Mouse (Mus musculus) left cerebral cortex, postnatal 25 days (tissue): ENCODE data around the gene Nlgn3. TPM values are rescaled to one million over a fixed set of nuclear protein-coding genes. Genes with fewer than 3 reads are reported as not detected.
A peak's percentile ranks its signal among the peaks of the same experiment; 100 is the strongest.
"Not testable (repeated sequence)": the region's sequence is repeated elsewhere in the genome, so short reads cannot be mapped to it uniquely, and the experiment has no call there.

Source experiments
- DNase-seq, 2 experiments: peaks; one replicate each; pipeline ENCODE4 v3.0.0; 2022; ENCODE audit warnings: low spot score in 2 of 2, mixed read lengths in 1 of 2
- intact Hi-C: fragments of 180-260 bp; cut with DNase I; formaldehyde crosslinking; loops from one replicate; pipeline ENCODE4 v1.15.1; 2025
- total RNA-seq, 2 experiments: library from RNA; stranded (reverse); gene quantifications; 2 replicates each; pipeline ENCODE4 v1.2.3; 2021

The Nlgn3 gene
- total RNA-seq, 2 experiments from 2014 or later: 174 to 180 TPM

DNA sequence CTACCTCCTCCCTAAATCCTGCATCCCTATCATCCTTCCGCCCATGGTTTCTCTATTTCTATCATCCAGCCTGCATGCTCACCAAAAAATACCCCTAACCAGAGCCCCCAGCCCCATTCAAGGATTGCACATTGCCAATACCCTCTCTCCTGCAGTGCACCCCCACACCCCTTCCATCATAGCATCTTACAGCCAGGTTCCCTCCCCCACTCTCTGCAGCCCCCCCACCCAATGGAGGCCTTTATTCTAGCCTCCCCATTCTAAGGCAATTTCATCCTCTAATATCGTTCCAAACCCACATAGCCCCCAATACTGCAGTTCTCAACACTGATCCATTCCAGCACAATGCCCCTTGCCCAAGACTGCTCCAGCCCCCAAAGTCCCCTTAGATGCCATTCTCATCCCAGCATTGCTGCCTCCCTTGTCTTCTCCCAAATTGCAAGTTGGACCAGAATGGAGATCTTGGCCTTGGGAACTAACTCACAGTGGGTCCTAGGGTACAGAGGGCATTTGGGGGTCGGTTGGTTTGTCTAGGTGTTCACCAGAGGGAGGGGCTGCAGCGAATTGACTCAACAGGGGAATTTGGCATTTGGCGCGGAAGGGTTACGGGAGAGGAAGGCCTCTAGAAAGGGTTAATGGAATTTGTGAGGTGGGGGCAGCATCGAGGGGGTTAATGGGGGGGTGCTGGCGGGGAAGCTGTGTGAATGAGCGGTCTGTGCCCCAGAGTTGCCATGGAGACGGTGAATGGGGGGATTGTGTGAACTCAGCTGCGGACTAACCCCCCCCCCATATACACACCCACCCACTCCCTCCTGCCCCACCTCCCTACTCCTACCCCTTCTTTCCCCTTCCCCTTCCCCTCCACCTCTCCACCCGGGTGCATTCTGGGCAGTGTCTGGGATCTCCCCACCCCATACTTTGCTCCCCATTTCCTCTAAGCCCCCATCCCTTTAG lies 782 bp downstream of the Nlgn3 start:
- intact Hi-C loops: loop anchor here (1.0 kb wide), 1 partner anchor 33 kb away; no protein-coding TSS in a partner anchor
- no peak for DNase-seq

DNA sequence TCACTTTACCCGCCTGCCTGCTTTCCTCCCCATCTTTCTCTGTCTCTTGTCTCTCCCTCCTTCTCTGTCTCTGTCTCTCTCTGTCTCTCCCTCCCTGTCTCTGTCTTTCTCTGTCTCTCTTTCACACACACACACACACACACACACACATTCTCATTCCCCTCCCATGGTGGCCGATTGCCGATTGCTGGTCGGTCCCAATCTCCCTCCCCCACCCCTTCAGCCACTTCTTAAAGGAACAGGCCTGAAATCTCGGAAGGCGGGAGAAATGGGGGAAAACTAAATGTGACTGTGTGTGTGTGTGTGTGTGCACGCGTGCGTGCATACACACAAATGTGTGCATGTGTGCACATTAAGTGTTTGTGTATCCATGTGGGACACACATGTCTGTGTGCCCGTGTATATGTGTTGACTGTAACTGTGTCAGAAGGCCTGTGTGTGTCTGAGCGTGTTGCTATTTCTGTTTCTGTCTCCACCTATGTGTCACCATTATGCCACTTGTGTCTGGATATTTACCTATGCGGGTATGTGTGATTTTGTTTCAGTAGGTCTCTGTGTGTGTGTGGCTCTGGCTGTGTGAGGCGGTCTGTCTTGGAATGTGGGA lies 1.6 kb downstream of the Nlgn3 start:
- peak in 1 of 2 experiments; percentile 35 for DNase-seq
- intact Hi-C loops: loop anchor here (1.0 kb wide), 1 partner anchor 32 kb away; no protein-coding TSS in a partner anchor

DNA sequence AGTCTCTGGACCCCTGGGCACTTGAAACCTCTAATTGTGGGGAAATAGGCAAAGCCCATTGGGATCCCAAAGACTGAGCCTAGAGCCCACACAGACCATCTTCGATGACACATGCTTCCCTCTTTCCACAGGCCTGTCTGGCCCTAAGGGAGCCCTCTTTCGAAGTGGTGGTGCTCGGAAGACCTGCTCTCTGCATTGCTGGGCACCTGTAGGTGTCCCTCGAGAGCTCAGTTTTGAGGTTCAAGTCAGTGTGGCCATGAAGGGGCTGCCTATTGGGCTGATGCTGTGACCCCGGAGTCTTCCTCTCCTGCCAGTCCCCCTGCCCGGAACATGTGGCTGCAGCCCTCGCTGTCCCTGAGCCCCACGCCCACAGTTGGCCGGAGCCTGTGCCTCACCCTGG lies 2.7 kb downstream of the Nlgn3 start:
- DNase-seq: no peak
- intact Hi-C loops: no loop called here

DNA sequence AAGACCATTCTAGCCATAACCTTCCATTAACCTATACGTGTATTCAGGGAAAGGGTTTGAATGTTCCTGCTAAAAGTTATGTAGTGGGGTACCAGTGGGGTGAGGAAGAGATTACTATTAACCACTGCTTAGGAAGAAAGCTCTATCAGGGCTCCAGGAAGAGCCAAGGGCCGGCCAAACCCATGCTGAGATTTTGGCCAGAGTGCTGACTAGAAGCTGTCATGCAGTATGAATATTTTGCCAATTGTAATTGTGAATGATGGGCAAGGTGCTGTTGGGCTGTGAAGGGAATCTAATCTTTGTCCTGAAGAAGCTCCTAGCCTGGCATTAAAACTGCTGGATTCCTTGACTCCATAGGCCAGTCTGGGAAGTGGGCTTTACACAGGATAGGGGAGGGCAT lies 5.7 kb downstream of the Nlgn3 start:
- intact Hi-C loops: no loop called here
- no peak for DNase-seq

DNA sequence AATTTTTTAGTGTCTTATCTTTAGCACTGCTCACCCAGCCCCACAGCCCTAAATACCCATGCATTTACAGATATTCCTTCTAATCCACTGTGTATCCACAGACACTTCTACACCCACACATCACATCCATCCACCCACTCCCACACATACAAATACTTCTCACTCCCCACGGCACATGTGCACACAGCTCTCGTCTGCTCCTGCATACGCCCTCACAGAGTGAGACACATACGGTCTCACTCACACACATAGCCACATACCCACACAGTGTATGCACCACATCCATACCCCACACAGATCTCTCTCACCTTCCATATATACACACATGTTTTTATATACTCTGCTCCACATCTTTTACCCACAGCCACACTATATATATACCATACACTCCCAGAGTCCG lies 10.3 kb downstream of the Nlgn3 start:
- peak in 1 of 2 experiments; percentile 80 for DNase-seq
- intact Hi-C loops: no loop called here

DNA sequence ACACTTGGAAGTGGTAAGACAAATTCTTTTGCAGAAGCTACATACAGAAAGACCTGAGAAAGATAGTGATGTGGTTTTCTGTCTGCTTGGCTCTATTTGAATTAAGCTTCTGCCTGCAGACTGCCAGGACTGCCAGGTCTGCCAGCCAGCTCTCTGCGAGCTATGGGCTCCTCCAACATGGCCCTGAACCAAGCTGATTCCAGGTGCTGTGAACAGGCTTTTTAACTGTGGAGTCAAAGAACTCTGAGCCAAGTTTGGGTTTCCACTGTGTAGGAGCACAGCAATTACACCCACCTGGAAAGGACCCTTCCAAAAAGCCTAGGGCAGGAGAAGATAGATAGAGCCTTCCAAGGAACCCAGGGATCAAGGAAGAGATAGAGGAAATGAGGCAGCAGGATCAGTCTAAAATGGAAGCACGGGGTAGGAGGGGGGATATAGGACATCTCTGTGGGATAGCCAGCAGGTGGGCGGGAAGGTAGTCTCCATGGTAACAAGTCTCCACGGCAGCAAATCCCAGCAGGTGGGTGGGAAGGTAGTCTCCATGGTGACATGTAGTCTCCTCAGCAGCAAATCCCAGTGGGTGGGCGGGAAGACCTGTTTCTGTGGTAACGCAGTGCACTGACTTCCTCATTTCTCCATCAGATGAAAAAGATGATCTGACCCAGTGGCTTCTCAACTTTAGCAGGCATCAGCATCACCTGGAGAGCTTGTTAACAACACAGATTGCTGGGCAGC lies 14.8 kb downstream of the Nlgn3 start:
- intact Hi-C loops: no loop called here
- DNase-seq: peak; percentile 81 to 94

DNA sequence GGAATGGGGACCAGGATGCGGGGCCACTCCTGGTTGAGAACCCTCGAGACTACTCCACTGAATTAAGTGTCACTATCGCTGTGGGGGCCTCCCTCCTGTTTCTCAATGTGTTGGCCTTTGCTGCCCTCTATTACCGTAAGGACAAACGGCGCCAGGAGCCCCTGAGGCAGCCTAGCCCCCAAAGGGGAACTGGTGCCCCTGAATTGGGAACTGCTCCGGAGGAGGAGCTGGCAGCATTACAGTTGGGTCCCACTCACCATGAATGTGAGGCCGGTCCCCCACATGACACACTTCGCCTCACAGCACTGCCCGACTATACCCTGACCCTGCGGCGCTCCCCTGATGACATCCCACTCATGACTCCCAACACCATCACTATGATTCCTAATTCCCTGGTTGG lies 20.8 kb downstream of the Nlgn3 start:
- intact Hi-C loops: no loop called here
- no peak for DNase-seq

DNA sequence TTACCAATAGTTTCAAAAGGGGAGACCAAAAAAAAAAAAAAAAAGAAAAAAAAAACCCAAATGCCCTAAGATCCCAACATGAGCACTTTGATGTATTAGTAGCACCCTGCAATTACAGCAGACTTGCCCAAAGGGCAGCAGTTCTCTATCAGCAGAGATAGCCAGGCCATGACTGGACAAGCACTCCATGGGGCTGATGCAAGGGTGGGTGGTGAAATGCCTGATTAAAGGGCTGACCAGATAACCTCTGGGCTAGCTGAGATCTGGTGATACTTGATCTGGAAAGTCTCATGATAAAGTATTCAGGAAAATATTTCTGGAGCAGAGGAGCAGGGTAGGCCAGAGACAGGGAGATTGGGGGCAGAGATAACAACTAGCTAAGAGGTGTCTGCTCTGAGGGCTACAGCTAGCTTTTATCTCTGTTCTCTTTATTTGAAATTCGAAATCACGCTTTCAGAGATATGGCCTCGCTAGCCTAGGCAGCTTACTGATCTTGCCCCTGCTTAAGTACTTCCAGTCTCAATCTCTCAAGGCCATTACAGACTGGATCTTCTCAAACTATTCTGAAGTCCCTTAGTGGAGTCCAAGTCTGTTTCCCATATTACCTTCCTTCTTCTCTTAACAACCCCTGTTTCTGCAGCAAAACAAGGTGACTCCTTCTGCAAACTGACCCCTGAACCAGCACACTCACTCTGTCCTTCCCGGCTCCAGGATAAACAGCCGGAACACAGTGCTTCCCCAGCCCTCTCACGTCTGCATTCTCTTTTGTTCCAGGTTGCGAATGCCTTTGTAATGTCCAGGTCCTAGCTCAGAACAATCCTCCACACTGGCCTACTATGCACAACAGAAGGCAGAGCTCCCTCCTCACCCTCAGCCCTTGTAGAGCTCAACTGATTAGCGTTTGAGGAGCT lies 27.3 kb downstream of the Nlgn3 start:
- intact Hi-C loops: no loop called here
- no peak for DNase-seq

DNA sequence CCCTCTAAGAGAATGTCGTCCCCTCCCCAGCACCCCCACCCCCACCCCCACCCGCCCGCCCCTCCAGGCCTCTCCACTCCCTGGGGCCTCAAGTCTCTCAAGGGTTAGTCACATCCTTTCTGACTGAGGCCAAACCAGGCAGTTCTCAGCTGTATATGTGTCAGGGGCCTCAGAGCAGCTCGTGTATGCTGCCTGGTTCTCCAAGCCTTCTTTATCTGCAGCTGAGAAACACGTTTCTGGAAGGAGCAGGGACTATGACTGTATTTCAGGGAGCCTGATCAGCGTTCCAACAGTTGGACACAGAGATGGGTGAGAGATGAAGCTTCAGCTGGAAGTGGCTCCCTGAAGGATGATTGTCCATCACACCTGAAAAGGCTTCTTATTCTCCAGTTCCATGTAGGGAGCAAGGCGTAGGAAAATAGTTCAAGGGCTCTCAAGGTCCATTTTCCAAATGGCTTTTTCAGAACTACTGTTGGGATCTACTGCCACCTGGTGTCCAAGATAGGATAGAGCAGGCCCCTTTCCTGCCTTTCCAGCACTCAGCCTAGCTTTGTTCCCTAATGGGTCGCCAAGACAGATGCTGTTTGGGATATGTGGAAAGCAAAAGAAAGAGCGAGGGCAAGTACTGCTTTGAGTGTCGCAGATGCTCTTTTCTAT lies 30.5 kb downstream of the Nlgn3 start:
- DNase-seq: peak; percentile 64 to 74
- intact Hi-C loops: loop anchor here (1.0 to 5.0 kb wide), 2 partner anchors 107 to 197 kb away; partner anchors contain the start of gene Snx12

DNA sequence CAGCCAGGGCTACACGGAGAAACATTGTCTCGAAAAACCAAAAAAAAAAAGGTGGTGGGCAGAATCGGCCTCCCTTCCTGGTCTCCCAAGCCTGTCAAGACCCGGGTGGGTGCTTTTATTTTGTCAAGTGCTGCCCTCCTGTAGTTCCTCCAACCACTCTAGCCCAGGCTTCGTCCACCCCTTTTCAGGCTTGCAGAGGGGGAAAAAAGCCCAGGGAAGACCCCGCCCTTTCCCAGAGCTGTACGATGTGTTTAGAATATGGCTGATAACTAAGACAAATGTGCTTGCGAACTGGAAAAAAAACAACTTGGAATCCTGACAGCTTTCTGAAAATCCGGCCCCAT lies 33.0 kb downstream of the Nlgn3 start:
- intact Hi-C loops: loop anchor here (1.0 to 5.0 kb wide), 4 partner anchors 32 to 110 kb away; partner anchors contain the start of genes Foxo4 and Snx12

DNA sequence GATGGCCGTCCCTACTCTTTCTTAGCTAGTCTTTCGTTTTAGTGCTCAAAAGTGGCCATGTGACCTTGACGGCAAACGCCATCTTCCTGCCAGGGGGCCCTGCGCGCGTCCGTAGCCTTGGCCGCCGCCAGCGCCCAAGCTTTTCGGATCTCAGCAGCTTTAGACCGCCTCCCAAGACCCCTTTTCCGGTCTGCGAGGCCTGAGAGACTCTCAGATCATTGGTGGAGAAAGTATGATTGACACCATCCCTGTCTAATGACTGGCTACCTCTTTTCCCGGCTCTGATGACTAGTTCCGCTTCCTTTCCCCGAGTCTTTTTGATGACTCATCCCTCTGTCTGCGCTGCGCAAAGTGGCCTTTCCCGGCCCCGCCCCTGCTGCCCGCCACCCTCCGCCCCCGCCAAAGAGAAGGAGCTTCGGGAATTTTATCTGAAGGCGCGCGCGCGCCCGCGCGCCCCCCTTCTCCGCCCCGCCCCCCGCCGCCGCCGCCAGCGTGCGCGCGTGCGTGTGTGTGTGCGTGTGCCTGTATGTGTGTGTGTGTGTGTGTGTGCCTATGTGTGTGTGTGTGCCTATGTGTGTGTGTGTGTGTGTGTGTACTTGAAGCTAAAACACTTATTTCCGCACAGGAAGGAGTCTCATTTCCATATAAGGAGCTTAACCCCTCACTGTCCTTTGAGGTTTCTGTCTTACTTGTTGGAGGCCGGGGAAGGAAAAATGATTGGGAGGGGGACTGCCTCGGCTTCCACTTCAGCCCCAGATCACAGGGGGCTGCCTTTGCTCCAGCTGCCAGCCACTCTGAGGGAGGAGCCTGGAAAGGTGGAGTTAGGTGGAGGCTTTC lies 33.6 kb downstream of the Nlgn3 start:
- intact Hi-C loops: loop anchor here (1.0 to 5.0 kb wide), 4 partner anchors 32 to 110 kb away; partner anchors contain the start of genes Foxo4 and Snx12
- peak; percentile 84 to 96 for DNase-seq

More for the DNA sequence above, 33.0 kb downstream of the Nlgn3 start:
- no peak for DNase-seq

DNA sequence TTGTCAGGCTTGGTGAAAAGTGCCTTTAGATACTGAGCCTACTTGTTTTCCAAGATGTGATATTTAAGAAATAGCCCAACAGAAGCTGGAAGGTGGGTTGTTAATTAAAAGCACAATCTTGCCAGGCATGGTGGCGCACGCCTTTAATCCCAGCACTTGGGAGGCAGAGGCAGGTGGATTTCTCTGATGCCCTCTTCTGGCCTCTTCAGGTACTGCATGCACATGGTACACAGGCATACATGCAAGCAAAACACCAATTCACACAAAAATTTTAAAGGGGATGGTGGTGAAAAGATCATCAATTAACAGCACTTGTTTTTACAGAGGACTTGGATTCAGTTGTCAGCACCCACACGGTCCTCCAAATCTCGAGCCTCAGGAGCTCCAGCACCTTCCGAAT lies 35.6 kb downstream of the Nlgn3 start:
- no peak for DNase-seq
- intact Hi-C loops: loop anchor here (5.0 kb wide), 1 partner anchor 112 kb away; the partner anchor contains the start of gene Snx12

DNA sequence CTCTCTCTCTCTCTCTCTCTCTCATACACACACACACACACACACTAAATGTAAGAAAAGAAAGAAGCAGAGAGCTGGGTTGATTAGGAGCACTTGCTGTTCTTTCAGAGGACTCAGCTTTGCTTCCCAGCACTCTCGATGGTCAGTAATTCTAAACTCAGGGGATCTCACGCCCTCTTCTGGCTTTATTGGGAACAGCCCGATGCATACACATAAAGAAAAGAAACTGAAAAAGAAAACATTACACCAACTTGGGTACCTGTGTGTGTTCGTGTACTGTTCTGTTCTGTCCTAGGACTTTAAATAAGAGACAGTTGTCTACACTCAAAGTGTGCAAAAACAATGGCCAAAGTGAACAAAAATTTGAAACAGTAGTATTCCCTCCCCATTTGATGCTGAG lies 39.7 kb downstream of the Nlgn3 start:
- DNase-seq: no peak
- intact Hi-C loops: no loop called here

DNA sequence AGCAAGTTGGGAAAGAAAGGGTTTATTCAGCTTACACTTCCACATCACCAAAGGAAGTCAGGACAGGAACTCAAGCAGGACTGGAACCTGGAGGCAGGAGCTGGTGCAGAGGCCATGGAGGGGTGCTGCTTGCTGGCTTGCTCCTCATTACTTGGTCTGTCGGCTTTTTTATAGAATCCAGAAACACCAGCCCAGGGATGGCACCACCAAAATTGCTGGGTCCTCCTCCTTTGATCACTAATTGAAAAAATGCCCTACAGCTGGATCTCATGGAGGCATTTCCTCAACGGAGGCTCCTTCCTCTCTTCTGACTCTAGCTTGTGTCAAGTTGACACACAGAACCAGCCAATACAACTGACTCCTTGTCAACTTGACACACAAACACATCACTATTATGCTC lies 43.9 kb downstream of the Nlgn3 start:
- intact Hi-C loops: not testable (repeated sequence)

DNA sequence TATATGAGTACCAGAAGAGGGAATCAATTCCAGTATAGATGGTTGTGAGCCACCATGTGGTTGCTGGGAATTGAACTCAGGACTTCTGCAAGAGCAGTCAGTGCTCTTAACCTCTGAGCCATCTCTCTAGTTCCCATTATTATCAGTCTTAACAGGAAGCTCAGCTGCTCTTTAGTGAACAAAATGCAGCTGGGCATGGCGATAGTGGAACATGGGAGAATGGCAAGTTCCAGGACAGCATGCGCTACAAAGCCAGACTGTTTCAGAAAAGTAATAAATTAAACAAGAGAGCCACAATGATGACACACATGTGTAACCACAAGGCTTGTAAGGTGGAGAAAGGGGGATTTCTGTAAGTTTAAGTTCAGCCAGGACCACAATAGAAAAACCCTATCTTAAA lies 46.5 kb downstream of the Nlgn3 start:
- no peak for DNase-seq
- intact Hi-C loops: no loop called here

More for the DNA sequence above, 43.9 kb downstream of the Nlgn3 start:
- DNase-seq: not testable (repeated sequence)

DNA sequence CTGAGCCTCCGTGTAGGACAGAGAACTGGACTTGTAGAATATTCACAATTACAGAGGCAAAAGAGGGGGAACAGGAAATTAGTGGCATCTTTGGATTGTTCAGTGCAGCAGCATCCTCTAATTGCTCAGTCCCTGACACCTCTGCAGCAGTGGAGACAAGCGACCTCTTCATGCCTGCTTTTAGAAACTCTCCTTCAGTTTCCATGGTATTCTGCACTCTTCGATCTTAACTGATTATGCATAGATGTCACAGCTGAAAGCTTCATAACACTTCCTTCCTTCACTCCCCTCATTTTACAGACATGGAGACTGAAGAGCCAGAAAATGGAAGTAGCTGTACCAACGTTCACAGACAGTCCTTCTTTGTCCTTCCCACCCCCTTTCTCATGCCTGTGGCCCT lies 47.5 kb downstream of the Nlgn3 start:
- intact Hi-C loops: no loop called here
- peak; percentile 9 to 11 for DNase-seq

DNA sequence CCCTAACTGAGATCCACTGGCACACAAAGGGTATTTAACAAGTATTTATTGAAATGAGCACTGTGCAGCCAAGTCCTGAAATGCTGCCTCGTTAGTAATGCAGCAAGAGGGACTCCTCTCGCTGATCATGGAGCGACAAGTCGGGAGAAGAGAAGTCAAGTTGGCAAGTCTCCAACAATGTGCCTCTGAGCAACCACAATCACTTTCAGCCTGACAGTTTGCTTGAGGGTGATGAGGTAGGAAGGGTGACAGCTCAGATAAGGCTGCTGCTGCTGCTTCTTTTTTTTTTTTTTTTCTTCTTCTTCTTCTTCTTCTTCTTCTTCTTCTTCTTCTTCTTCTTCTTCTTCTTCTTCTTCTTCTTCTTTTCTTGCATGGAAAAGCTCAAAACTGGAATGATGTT lies 52.2 kb downstream of the Nlgn3 start:
- DNase-seq: no peak
- intact Hi-C loops: no loop called here

DNA sequence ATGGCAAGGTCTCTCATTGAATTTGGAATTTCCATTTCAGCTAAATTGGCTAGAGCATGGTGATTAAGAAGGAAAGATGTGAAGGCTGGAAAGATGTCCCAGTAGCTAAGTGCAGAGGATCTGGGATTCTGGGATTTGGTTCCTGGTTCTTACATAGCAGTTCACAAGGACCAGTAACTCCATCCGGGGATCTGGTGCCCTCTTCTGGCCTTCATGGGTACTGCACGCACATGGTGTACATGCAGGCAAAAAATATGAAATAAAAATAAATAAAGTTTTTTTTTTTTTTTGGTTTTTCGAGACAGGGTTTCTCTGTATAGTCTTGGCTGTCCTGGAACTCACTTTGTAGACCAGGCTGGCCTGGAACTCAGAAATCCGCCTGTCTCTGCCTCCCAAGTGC lies 59.9 kb downstream of the Nlgn3 start:
- intact Hi-C loops, DNase-seq: not testable (repeated sequence)
